Mouse (Mus musculus) small intestine, adult 2 months (tissue): ENCODE results near the gene Morn4.

Source experiments
- CTCF ChIP-seq: fragments of 200-500 bp; IDR thresholded peaks from 2 replicates; pipeline ENCODE4 v1.5.1; 2012; ENCODE audit warnings: low read depth, mild to moderate bottlenecking, control low read depth, inconsistent platforms, low read length, moderate library complexity, mixed read lengths; ENCODE audit not compliant: insufficient replicate concordance, insufficient read length; ENCODE audit errors: extremely low read depth
- POLR2A ChIP-seq: fragments of 200-500 bp; IDR thresholded peaks from 2 replicates; pipeline ENCODE4 v1.6.1; 2012; ENCODE audit warnings: low read depth, mild to moderate bottlenecking, control low read depth, inconsistent platforms, low read length, moderate library complexity

- no peak for TF ChIP-seq POLR2A
- TF ChIP-seq CTCF = no peak
These were observed 7.2 kb downstream of the Morn4 start for GRCm38 (mm10) chr19:42079006-42079405.
